Mouse (Mus musculus) limb, embryonic 14.5 days (tissue): Measurements from ENCODE around the gene Tecta. TPM values are rescaled to one million over a fixed set of nuclear protein-coding genes. Genes with fewer than 3 reads are reported as not detected.

Experiments used
- ATAC-seq: fragments of 200-750 bp; cut with Nextera tagmentation; 2 replicates; pipeline ENCODE4 v1.8.0; 2017; ENCODE audit warnings: low read depth, moderate number of reproducible peaks, moderate TSS enrichment; ENCODE audit not compliant: low FRiP score
- DNase-seq: peaks from one replicate; pipeline ENCODE4 v3.0.0-alpha.2; 2015; ENCODE audit warnings: low spot score
- H3K27ac ChIP-seq: fragments of 300-500 bp; sonication (generic); replicated peaks from 2 replicates; pipeline ENCODE4 v1.5.1; 2014; ENCODE audit warnings: low read depth, mild to moderate bottlenecking, low read length, moderate library complexity, mixed read lengths
- H3K27me3 ChIP-seq: fragments of 300-500 bp; sonication (generic); 2 replicates; pipeline ENCODE4 v1.6.1; 2014; ENCODE audit warnings: low read length, mixed read lengths; ENCODE audit not compliant: control insufficient read depth, insufficient read depth
- H3K36me3 ChIP-seq: fragments of 300-500 bp; sonication (generic); 2 replicates; pipeline ENCODE4 v1.6.1; 2014; ENCODE audit warnings: mild to moderate bottlenecking, low read length, moderate library complexity, mixed read lengths; ENCODE audit not compliant: control insufficient read depth, insufficient read depth
- H3K4me1 ChIP-seq: fragments of 300-500 bp; sonication (generic); 2 replicates; pipeline ENCODE4 v1.6.1; 2014; ENCODE audit warnings: antibody characterized with exemption, low read length, mixed read lengths; ENCODE audit not compliant: control insufficient read depth, insufficient read depth
- H3K4me2 ChIP-seq: fragments of 300-500 bp; sonication (generic); replicated peaks from 2 replicates; pipeline ENCODE4 v1.6.1; 2014; ENCODE audit warnings: low read depth, mild to moderate bottlenecking, low read length, moderate library complexity; ENCODE audit not compliant: severe bottlenecking
- H3K4me3 ChIP-seq: fragments of 300-500 bp; sonication (generic); replicated peaks from 2 replicates; pipeline ENCODE4 v1.5.1; 2014; ENCODE audit warnings: low read length
- H3K9ac ChIP-seq: fragments of 300-500 bp; sonication (generic); 2 replicates; pipeline ENCODE4 v1.6.1; 2014; ENCODE audit warnings: mild to moderate bottlenecking, low read depth, low read length, moderate library complexity; ENCODE audit not compliant: severe bottlenecking
- H3K9me3 ChIP-seq: fragments of 300-500 bp; sonication (generic); 2 replicates; pipeline ENCODE4 v1.6.1; 2016; ENCODE audit warnings: low read length; ENCODE audit not compliant: control insufficient read depth
- POLR2A ChIP-seq: fragments of 200-500 bp; IDR thresholded peaks from 2 replicates; pipeline ENCODE4 v1.8.0; 2012; ENCODE audit warnings: inconsistent platforms, mild to moderate bottlenecking, moderate library complexity, borderline replicate concordance; ENCODE audit not compliant: insufficient read depth, insufficient read length; ENCODE audit errors: extremely low read depth
- WGBS: fragments of 180-500 bp; shearing (Covaris S2); extraction: QIAGEN DNeasy Blood & Tissue Kit; methylation state at CpG from one replicate; pipeline ENCODE4 v1.1.7; 2014; 5-methylcytosine and 5-hydroxymethylcytosine counted together
- polyA plus RNA-seq, 2 experiments: library from polyadenylated mRNA; depleted of rRNA in 1 of 2; stranded (reverse) in 1 of 2; unstranded in 1 of 2; fragments of >200 nt; fragmentation: Nextera tagmentation in 1 of 2; extraction: Ambion mirVana in 1 of 2; gene quantifications; 2 replicates each; pipeline versions ENCODE4 v1.2.1 to v1.2.3; 2012 to 2014

Tecta gene
- polyA plus RNA-seq, 2 experiments, result 0.10 to 0.88 TPM

DNA sequence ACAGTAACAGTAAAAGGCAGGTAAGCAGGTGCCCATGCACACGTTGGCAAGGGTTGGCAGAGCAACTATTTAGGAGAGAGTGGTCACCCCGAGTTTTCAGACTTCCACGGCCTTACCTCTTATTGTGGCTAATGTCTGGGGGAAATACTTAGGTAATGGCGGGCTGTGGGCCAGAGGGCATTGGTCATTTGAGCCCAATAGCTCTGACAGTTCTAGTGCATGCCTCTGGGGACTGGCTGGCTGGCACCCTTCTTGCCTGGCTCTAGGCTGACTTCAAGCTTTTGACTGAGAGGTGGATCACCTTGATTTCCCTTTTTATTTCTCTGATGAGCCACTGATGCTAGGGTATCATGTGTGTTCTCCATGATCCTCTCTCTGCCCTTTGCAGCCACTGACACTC is 21.7 kb downstream of the Tecta start:
- H3K4me2 ChIP-seq, result no peak overlapping the region
- H3K4me3 ChIP-seq, result no peak overlapping the region
- no peak overlapping the region for H3K9ac ChIP-seq
- H3K36me3 ChIP-seq, result no peaks in the 10 kb centered on the region
- no peaks in the 10 kb centered on the region for H3K27me3 ChIP-seq
- DNase-seq (no peak), ATAC-seq (no peak)
- 0 out of 2 replicates have a peak, but pooled peaks cover 5% of the 10 kb centered on the region for H3K4me1 ChIP-seq
- H3K27ac ChIP-seq, result no peak overlapping the region
- 89% methylated on average over 4 of the region's 4 CpGs for WGBS
- no peaks in the 10 kb centered on the region for H3K9me3 ChIP-seq
- no peak for TF ChIP-seq POLR2A

DNA sequence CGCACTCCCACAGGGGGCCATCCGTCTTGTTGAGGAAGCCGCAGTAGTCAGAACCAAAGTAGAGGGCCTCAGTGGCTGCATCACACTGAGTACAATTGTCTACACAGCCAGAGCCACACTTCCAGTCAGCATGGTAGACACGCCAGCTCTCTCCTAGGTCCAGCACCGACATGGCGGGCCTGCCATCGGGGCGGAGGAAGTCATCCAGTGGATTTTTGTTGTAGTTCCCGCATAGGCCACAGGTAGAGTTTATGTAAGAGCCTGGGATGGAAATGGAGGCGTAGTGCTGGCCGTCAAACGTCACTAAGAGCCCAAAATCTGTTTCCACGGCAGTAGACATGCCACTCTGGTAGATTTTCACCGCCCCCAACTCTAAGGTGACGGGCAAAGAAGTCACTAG is 22.1 kb downstream of the Tecta start:
- H3K36me3 ChIP-seq, result no peaks in the 10 kb centered on the region
- H3K4me1 ChIP-seq, result 0 out of 2 replicates have a peak, but pooled peaks cover 5% of the 10 kb centered on the region
- H3K4me3 ChIP-seq, result no peak overlapping the region
- no peak overlapping the region for H3K9ac ChIP-seq
- TF ChIP-seq POLR2A, result no peak
- DNase-seq, result no peak
- WGBS, result 92% methylated on average over 15 of the region's 15 CpGs
- H3K4me2 ChIP-seq, result no peak overlapping the region
- ATAC-seq, result no peak
- no peaks in the 10 kb centered on the region for H3K27me3 ChIP-seq
- no peak overlapping the region for H3K27ac ChIP-seq
- H3K9me3 ChIP-seq, result no peaks in the 10 kb centered on the region

DNA sequence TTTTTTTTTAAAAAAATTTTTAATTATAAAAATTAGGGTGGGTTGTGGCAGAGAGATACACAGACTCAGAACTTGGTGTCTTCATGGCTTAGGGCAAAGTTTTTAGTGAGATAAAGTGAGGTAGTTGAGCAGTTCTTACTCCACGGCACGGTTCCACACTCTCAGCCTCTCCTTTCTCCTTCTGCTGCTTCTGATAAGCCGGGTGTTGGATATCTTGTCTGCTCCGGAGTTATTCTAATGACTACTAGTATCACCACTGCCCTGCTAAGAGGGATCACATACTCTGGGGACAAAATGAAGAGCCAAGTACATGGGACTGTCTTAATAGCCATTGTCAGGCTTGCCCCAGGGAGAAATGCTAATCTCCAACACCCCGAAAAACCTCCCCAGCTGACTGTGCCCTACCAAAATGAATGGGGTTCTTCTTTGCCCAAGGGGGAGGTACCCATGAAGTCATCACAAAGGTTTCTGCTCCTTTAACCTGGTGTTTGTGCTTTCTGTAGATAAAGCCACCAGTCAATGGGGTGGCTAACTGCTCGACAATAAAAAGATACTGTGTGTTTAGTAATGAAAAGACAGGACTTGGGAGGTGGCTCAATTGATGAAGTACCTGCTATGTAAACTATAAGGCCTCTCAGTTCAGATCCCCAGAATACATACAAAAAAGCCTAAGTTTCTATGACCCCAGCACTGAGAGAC is 27.9 kb downstream of the Tecta start:
- Histone ChIP-seq H3K9me3 (no peaks in the 10 kb centered on the region), H3K36me3 (no peaks in the 10 kb centered on the region)
- no peak for TF ChIP-seq POLR2A

DNA sequence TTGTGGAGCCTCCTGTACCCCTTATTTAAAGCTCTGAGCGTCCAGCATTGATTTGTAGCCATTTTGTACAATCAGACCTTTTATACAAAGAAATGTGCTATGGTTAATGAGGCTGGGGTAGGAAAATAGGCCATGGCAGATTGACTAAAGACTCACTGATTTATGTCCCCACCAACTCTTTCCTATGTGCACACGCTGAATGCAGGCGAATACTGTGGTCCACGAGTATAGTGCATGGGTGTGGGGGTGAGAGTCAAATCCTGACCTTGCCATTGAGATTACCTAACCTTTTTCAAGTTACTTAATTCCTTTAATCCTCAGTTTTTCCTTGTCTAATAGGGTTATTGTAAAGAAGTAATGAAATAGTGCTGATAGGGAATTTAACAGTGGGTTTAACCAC is 42.1 kb downstream of the Tecta start:
- Histone ChIP-seq H3K27ac (no peak overlapping the region), H3K4me2 (no peak overlapping the region), H3K9me3 (no peaks in the 10 kb centered on the region), H3K36me3 (no peaks in the 10 kb centered on the region), H3K4me3 (no peak overlapping the region), H3K9ac (no peak overlapping the region), H3K4me1 (no peaks in the 10 kb centered on the region), H3K27me3 (no peaks in the 10 kb centered on the region)
- no peak for TF ChIP-seq POLR2A
- ATAC-seq (no peak), DNase-seq (no peak)
- 78% methylated on average over 4 of the region's 4 CpGs for WGBS

More for the DNA sequence above, 27.9 kb downstream of the Tecta start:
- Histone ChIP-seq H3K9ac (no peak overlapping the region), H3K27me3 (no peaks in the 10 kb centered on the region), H3K4me3 (no peak overlapping the region), H3K4me2 (no peak overlapping the region), H3K4me1 (0 out of 2 replicates have a peak, but pooled peaks cover 5% of the 10 kb centered on the region), H3K27ac (no peak overlapping the region)
- DNase-seq (no peak), ATAC-seq (no peak)
- 82% methylated on average over 6 of the region's 6 CpGs for WGBS

DNA sequence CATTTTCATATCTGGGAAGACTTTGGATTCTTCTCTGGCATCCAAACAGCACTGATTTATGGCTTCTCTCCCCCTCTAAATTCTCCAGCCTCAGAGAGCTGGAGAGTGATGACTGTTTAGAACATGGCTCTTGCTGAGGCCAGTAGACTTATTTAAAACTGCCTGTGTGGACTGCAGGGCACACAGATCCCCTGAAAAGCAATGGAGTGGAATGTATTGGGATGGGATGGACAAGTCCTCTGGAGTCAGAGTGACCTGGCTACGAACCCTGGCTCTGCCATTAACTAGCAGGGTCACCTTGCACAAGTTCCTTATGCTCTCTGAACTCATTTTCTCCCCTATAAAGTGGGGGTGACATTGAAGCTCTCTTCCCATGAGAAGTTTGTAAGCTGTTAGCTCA is 44.9 kb downstream of the Tecta start:
- Histone ChIP-seq H3K4me2 (no peak overlapping the region), H3K9me3 (no peaks in the 10 kb centered on the region), H3K9ac (no peak overlapping the region), H3K27me3 (no peaks in the 10 kb centered on the region), H3K4me1 (no peaks in the 10 kb centered on the region), H3K36me3 (no peaks in the 10 kb centered on the region), H3K4me3 (no peak overlapping the region), H3K27ac (no peak overlapping the region)
- WGBS, result 87% methylated on average over 1 of the region's 1 CpGs
- no peak for ATAC-seq
- no peak for DNase-seq
- no peak for TF ChIP-seq POLR2A
